Mouse (Mus musculus): Measurements from ENCODE around the gene Agbl5.

- TF ChIP-seq POLR2A (IDR thresholded peaks at IDR 0.05; ENCODE audit: insufficient read length, low read depth) (no peak), TCF12 (IDR thresholded peaks at IDR 0.05; ENCODE audit: insufficient read depth, poor library complexity, severe bottlenecking) (no peak), TCF3 (IDR thresholded peaks at IDR 0.05; ENCODE audit: insufficient read length, low read depth) (no peak), SRF (IDR thresholded peaks at IDR 0.05; ENCODE audit: control insufficient read depth, insufficient read length, low read depth) (no peak), MYOG (IDR thresholded peaks at IDR 0.05; ENCODE audit: control insufficient read depth in 1 of 3, insufficient read depth in 1 of 3, insufficient read length in 2 of 3, low read depth in 2 of 3) (no peak), CEBPB (IDR thresholded peaks at IDR 0.05; ENCODE audit: insufficient read depth, poor library complexity, severe bottlenecking) (no peak), USF1 (IDR thresholded peaks at IDR 0.05; ENCODE audit: low read depth) (no peak), MAX (IDR thresholded peaks at IDR 0.05; ENCODE audit: low read depth) (no peak), E2F4 (IDR thresholded peaks at IDR 0.05; ENCODE audit: insufficient read depth) (no peak), POLR2AphosphoS2 (IDR thresholded peaks at IDR 0.05; ENCODE audit: insufficient read length, low read depth) (no peak), MYOD1 (IDR thresholded peaks at IDR 0.05; ENCODE audit: control insufficient read depth in 1 of 3, insufficient read length in 2 of 3, low read depth in 2 of 3) (no peak), REST (IDR thresholded peaks at IDR 0.05; ENCODE audit: insufficient read depth, insufficient read length) (no peak)
These were observed 24.2 kb upstream of the Agbl5 start for GRCm38 (mm10) chr5:30864322-30864721.
